Mouse (Mus musculus): Measurements from ENCODE around the gene Zc3h13. TPM values are rescaled to one million over a fixed set of nuclear protein-coding genes. Genes with fewer than 3 reads are reported as not detected.

Zc3h13 gene
- polyA plus RNA-seq (2015; fragmentation: Nextera tagmentation; extraction: Ambion mirVana): 19.8 and 23.2 TPM in 2 replicates

- peak within 1 kb of the TSS; percentile 94 for H3K4me2 ChIP-seq (ENCODE audit: low read depth, low read length)
- under 1% methylated on average over 61 of the region's 61 CpGs for WGBS
- no peaks in the 10 kb centered on the region for H3K36me3 ChIP-seq (ENCODE audit: control insufficient read depth, insufficient read depth)
- H3K9ac ChIP-seq (ENCODE audit: low read length): peak within 1 kb of the TSS; percentile 84
- peak; percentile 99 for ATAC-seq (replicated peaks; ENCODE audit: extremely low read depth, insufficient read depth, low FRiP score)
- H3K9me3 ChIP-seq (replicated peaks; ENCODE audit: control insufficient read depth, low read length): no peaks in the 10 kb centered on the region
- H3K4me3 ChIP-seq (ENCODE audit: low read length): peak within 1 kb of the TSS; percentile 88
- no peaks in the 10 kb centered on the region; the same call in 1 of the 2 replicates for H3K27me3 ChIP-seq (ENCODE audit: control insufficient read depth, insufficient read depth, low read length)
- peaks cover 19% of the 10 kb centered on the region for H3K4me1 ChIP-seq (ENCODE audit: control insufficient read depth, insufficient read depth, low read length)
- H3K27ac ChIP-seq (ENCODE audit: low read length): peak within 1 kb of the TSS; percentile 82
These were observed at the start of gene Zc3h13 for GRCm38 (mm10) chr14:75284193-75284915. TSS of gene Zc3h13 (plus strand) at chr14:75284373.

GRCm38 (mm10) chr14:75235552-75235951 is 48.6 kb upstream of the Zc3h13 start:
- ATAC-seq (replicated peaks; ENCODE audit: extremely low read depth, insufficient read depth, low FRiP score): no peak
- no peaks in the 10 kb centered on the region for H3K9me3 ChIP-seq (replicated peaks; ENCODE audit: control insufficient read depth, low read length)
- no peak overlapping the region for H3K4me3 ChIP-seq (ENCODE audit: low read length)
- no peaks in the 10 kb centered on the region for H3K27me3 ChIP-seq (ENCODE audit: control insufficient read depth, insufficient read depth, low read length)
- H3K36me3 ChIP-seq (ENCODE audit: control insufficient read depth, insufficient read depth): no peaks in the 10 kb centered on the region
- H3K27ac ChIP-seq (ENCODE audit: low read length): no peak overlapping the region
- H3K9ac ChIP-seq (ENCODE audit: low read length): no peak overlapping the region
- no peaks in the 10 kb centered on the region for H3K4me1 ChIP-seq (ENCODE audit: control insufficient read depth, insufficient read depth, low read length)
- no peak overlapping the region for H3K4me2 ChIP-seq (ENCODE audit: low read depth, low read length)
- 85% methylated on average over 8 of the region's 8 CpGs for WGBS

DNA sequence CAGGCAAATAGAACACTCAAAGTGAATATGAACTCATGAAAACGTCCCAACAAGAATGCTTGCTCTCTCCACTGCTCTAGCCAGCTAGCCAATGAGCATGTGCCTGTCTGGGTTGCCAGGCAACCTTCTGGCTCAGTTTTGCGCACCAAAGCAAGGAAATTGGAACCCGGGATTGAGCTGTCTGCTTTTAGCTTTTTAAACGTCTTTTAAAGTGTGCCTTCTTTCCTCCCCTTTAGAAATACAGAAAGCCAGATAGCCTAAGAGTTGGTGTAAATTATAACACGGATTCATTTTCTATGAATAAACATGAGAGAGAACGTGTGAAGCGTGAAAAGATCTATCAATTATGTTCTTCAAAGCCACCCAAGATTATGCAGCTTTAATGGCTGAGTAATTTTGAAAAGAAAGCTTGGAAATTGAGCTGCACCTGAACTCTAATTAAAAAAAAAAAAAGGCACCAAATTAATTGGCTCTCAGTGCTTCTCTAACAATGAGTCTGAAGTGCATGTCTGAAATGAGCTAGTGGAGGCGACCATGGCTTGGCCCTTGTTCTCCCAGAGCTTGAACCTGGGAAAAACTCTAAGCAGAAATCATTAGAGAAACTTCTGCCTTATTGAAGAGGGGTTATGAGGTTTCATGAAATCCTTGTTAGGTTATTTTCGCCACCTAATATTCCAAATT is 48.1 kb upstream of the Zc3h13 start:
- Histone ChIP-seq H3K9ac (ENCODE audit: low read length) (no peak overlapping the region), H3K36me3 (ENCODE audit: control insufficient read depth, insufficient read depth) (no peaks in the 10 kb centered on the region), H3K27ac (ENCODE audit: low read length) (no peak overlapping the region), H3K27me3 (ENCODE audit: control insufficient read depth, insufficient read depth, low read length) (no peaks in the 10 kb centered on the region), H3K9me3 (replicated peaks; ENCODE audit: control insufficient read depth, low read length) (no peaks in the 10 kb centered on the region), H3K4me2 (ENCODE audit: low read depth, low read length) (no peak overlapping the region), H3K4me1 (ENCODE audit: control insufficient read depth, insufficient read depth, low read length) (no peaks in the 10 kb centered on the region), H3K4me3 (ENCODE audit: low read length) (no peak overlapping the region)
- no peak for ATAC-seq (replicated peaks; ENCODE audit: extremely low read depth, insufficient read depth, low FRiP score)
- 66% methylated on average over 9 of the region's 9 CpGs for WGBS

DNA sequence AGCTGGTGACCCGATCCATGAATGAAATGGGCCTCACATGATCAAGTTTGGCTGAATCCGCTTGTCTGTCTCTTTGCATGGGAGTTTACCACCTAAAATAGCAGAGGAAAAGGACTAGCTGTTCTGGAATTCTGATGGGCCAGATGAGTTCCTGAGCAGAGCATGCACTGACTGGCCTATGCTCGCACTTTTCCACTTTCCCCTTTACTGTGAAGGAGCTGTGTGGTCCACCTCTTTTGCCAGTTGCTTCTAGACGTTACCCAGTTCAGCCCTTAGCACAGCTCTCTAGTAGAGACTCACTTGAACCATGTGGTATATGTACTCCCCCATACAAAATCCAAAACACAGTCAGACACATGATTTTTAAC is 47.6 kb upstream of the Zc3h13 start:
- H3K4me3 ChIP-seq (ENCODE audit: low read length): no peak overlapping the region
- H3K9me3 ChIP-seq (replicated peaks; ENCODE audit: control insufficient read depth, low read length): no peaks in the 10 kb centered on the region
- H3K27me3 ChIP-seq (ENCODE audit: control insufficient read depth, insufficient read depth, low read length): no peaks in the 10 kb centered on the region
- WGBS: 80% methylated on average over 4 of the region's 4 CpGs
- no peak overlapping the region for H3K4me2 ChIP-seq (ENCODE audit: low read depth, low read length)
- no peaks in the 10 kb centered on the region for H3K4me1 ChIP-seq (ENCODE audit: control insufficient read depth, insufficient read depth, low read length)
- ATAC-seq (replicated peaks; ENCODE audit: extremely low read depth, insufficient read depth, low FRiP score): no peak
- H3K36me3 ChIP-seq (ENCODE audit: control insufficient read depth, insufficient read depth): no peaks in the 10 kb centered on the region
- H3K9ac ChIP-seq (ENCODE audit: low read length): no peak overlapping the region
- H3K27ac ChIP-seq (ENCODE audit: low read length): no peak overlapping the region

DNA sequence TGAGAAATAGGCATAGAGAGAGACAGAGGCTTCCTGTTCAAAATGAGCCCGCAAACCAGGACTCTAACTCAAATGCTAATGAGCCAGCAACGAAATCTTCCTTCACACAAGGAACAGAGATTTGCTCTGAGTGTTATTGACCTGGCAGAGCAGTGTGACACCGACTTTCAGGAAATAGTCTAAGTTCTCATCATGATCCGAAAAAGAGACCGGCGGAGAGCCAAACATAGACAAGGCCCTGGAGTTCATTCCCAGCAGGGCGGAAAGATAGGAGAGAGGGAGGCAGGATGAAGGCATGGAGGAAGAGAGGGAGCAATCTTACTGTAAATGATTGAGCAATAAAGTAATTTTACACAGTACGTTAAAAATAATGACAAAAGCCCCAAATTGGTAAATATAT is 47.1 kb upstream of the Zc3h13 start:
- H3K27me3 ChIP-seq (ENCODE audit: control insufficient read depth, insufficient read depth, low read length): no peaks in the 10 kb centered on the region
- WGBS: 80% methylated on average over 8 of the region's 8 CpGs
- H3K4me2 ChIP-seq (ENCODE audit: low read depth, low read length): no peak overlapping the region
- H3K4me3 ChIP-seq (ENCODE audit: low read length): no peak overlapping the region
- H3K27ac ChIP-seq (ENCODE audit: low read length): no peak overlapping the region
- no peaks in the 10 kb centered on the region for H3K4me1 ChIP-seq (ENCODE audit: control insufficient read depth, insufficient read depth, low read length)
- ATAC-seq (replicated peaks; ENCODE audit: extremely low read depth, insufficient read depth, low FRiP score): no peak
- no peaks in the 10 kb centered on the region for H3K9me3 ChIP-seq (replicated peaks; ENCODE audit: control insufficient read depth, low read length)
- no peaks in the 10 kb centered on the region for H3K36me3 ChIP-seq (ENCODE audit: control insufficient read depth, insufficient read depth)
- H3K9ac ChIP-seq (ENCODE audit: low read length): no peak overlapping the region

- ATAC-seq (replicated peaks; ENCODE audit: extremely low read depth, insufficient read depth, low FRiP score): no peak
- no peak overlapping the region for H3K4me2 ChIP-seq (ENCODE audit: low read depth, low read length)
- no peak overlapping the region for H3K4me3 ChIP-seq (ENCODE audit: low read length)
- no peaks in the 10 kb centered on the region for H3K27me3 ChIP-seq (ENCODE audit: control insufficient read depth, insufficient read depth, low read length)
- no peaks in the 10 kb centered on the region for H3K36me3 ChIP-seq (ENCODE audit: control insufficient read depth, insufficient read depth)
- H3K9me3 ChIP-seq (replicated peaks; ENCODE audit: control insufficient read depth, low read length): no peaks in the 10 kb centered on the region
- 72% methylated on average over 6 of the region's 6 CpGs for WGBS
- no peaks in the 10 kb centered on the region for H3K4me1 ChIP-seq (ENCODE audit: control insufficient read depth, insufficient read depth, low read length)
- H3K27ac ChIP-seq (ENCODE audit: low read length): no peak overlapping the region
- no peak overlapping the region for H3K9ac ChIP-seq (ENCODE audit: low read length)
These were observed 46.0 kb upstream of the Zc3h13 start for GRCm38 (mm10) chr14:75238054-75238692.

DNA sequence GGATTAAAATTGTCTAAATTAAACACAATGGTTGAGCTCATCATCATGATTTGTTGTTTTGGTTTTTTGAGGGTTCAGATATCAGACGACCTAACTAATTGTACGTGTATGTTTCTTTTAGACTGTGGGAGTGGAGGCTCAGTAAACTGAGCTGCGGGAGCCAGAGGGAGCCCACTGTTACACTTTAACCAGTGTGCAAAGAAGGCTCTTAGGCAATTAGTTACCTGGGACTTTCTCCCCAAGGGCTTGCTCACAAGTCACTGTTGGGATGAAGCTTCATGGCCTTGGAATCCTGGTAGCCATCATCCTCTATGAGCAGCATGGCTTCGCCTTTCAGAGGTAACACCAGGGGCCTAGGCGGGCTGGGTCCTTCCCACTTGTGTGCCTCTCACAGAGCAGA is 42.1 kb upstream of the Zc3h13 start, which contains the start of gene Cpb2:
TSS of gene Cpb2 (plus strand) at position 201 of the 400 bp plus-strand sequence.
- WGBS: 77% methylated on average over 5 of the region's 5 CpGs
- no peak for ATAC-seq (replicated peaks; ENCODE audit: extremely low read depth, insufficient read depth, low FRiP score)
- H3K9me3 ChIP-seq (replicated peaks; ENCODE audit: control insufficient read depth, low read length): no peaks in the 10 kb centered on the region

DNA sequence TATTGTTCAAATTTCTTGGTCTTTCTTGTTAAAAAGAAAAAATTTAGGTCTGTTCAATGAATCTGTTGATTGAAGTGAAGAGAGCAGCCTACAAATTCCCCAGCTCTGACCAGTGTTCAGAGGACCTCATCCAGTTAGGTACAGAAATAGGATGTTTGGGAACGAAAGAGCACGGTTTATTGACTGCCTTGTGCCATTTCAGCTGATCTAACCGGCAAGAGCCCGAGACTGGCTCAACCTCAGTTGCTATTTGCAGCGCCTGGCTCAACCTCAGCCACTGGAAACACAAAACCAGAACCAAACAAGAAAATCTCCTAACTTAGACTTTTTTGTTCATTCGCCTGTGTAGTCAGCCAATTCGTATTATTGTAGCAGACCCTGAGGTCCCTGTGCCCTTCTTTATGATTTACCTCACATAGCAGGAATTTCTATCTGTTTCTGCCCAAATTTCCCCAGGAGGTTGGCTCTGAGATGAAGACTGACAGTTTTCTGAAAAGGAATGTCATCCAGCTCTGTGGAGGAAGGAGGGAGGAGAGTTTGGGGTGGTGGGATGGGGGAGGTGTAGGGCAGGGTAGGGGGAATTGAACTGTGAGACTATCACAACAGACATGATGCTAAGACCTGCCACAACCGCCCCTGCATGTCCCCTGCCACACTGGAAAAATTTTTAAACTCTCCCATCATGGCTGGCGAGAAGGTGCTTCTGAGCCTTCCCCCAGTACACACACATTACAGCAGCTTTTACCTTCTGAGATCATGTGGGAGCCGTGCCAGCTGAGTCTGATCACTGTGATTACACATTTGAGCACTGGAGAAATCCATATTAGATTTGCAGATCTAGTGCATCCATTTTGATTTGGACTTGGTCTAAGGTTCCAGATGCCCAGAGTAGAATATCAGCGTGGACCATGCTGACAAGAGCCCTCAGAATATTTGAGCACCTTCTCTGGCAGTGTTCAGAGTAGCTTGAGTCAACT is 37.9 kb upstream of the Zc3h13 start:
- Histone ChIP-seq H3K4me1 (ENCODE audit: control insufficient read depth, insufficient read depth, low read length) (no peaks in the 10 kb centered on the region), H3K36me3 (ENCODE audit: control insufficient read depth, insufficient read depth) (no peaks in the 10 kb centered on the region), H3K27me3 (ENCODE audit: control insufficient read depth, insufficient read depth, low read length) (no peaks in the 10 kb centered on the region), H3K4me2 (ENCODE audit: low read depth, low read length) (no peak overlapping the region), H3K27ac (ENCODE audit: low read length) (no peak overlapping the region), H3K9me3 (replicated peaks; ENCODE audit: control insufficient read depth, low read length) (no peaks in the 10 kb centered on the region), H3K9ac (ENCODE audit: low read length) (no peak overlapping the region), H3K4me3 (ENCODE audit: low read length) (no peak overlapping the region)
- WGBS: 73% methylated on average over 11 of the region's 11 CpGs
- no peak for ATAC-seq (replicated peaks; ENCODE audit: extremely low read depth, insufficient read depth, low FRiP score)

More for the DNA sequence above, 42.1 kb upstream of the Zc3h13 start, which contains the start of gene Cpb2:
- Histone ChIP-seq H3K4me3 (ENCODE audit: low read length) (no peak within 1 kb of the TSS), H3K27me3 (ENCODE audit: control insufficient read depth, insufficient read depth, low read length) (no peaks in the 10 kb centered on the region), H3K36me3 (ENCODE audit: control insufficient read depth, insufficient read depth) (no peaks in the 10 kb centered on the region), H3K9ac (ENCODE audit: low read length) (no peak within 1 kb of the TSS), H3K4me1 (ENCODE audit: control insufficient read depth, insufficient read depth, low read length) (no peaks in the 10 kb centered on the region), H3K27ac (ENCODE audit: low read length) (no peak within 1 kb of the TSS), H3K4me2 (ENCODE audit: low read depth, low read length) (no peak within 1 kb of the TSS)

Measured in heart, embryonic 16.5 days (tissue).